Mouse (Mus musculus) MEL (cell line): ENCODE measurements at regions not wholly inside any gene's neighbourhood (a gene's known extent, or its start where the extent isn't known, plus 50 kb on each side); places are given as distances from the start of the nearest gene placed in this dataset.

ENCODE experiments used
- CHD2 ChIP-seq: IDR thresholded peaks from 2 replicates; pipeline ENCODE4 v1.6.1; 2011; ENCODE audit warnings: low read length, improper control_type of control experiment
- CTCF ChIP-seq, 3 experiments: IDR thresholded peaks in 2 of 3; conservative IDR thresholded peaks in 1 of 3; 2 replicates each; pipeline ENCODE4 v1.5.1; 2011 to 2012; ENCODE audit warnings: low read length in 3 of 3, low read depth in 2 of 3, mild to moderate bottlenecking in 2 of 3, improper control_type of control experiment in 1 of 3, inconsistent platforms in 1 of 3, mixed read lengths in 1 of 3, moderate library complexity in 1 of 3; ENCODE audit not compliant: control insufficient read depth in 1 of 3, insufficient read depth in 1 of 3, poor library complexity in 1 of 3, severe bottlenecking in 1 of 3
- E2F4 ChIP-seq: IDR thresholded peaks from 2 replicates; pipeline ENCODE4 v1.6.1; 2011; ENCODE audit warnings: low read depth, low read length, improper control_type of control experiment, borderline replicate concordance
- ELF1 ChIP-seq: IDR thresholded peaks from 2 replicates; pipeline ENCODE4 v1.6.1; 2014; ENCODE audit warnings: low read depth, mild to moderate bottlenecking, inconsistent platforms, low read length, improper control_type of control experiment, moderate library complexity
- EP300 ChIP-seq, 2 experiments: IDR thresholded peaks; 2 replicates each; pipeline ENCODE4 v1.6.1; 2011; ENCODE audit warnings: improper control_type of control experiment in 2 of 2, low read length in 2 of 2, low read depth in 1 of 2, mild to moderate bottlenecking in 1 of 2
- GATA1 ChIP-seq: IDR thresholded peaks from 2 replicates; pipeline ENCODE4 v1.6.1; 2011; ENCODE audit warnings: low read depth, low read length, improper control_type of control experiment
- MXI1 ChIP-seq: IDR thresholded peaks from 2 replicates; pipeline ENCODE4 v1.6.1; 2011; ENCODE audit warnings: mild to moderate bottlenecking, low read depth, low read length, improper control_type of control experiment
- POLR2A ChIP-seq, 2 experiments: IDR thresholded peaks; 2 replicates each; pipeline ENCODE4 v1.6.1; 2011 to 2012; ENCODE audit warnings: low read length in 2 of 2, mild to moderate bottlenecking in 2 of 2, control low read depth in 1 of 2, improper control_type of control experiment in 1 of 2, low read depth in 1 of 2, moderate library complexity in 1 of 2; ENCODE audit not compliant: control insufficient read depth in 1 of 2, insufficient read depth in 1 of 2, poor library complexity in 1 of 2
- USF2 ChIP-seq, 2 experiments: IDR thresholded peaks; 2 replicates each; pipeline ENCODE4 v1.6.1; 2011 to 2012; ENCODE audit warnings: improper control_type of control experiment in 2 of 2, low read length in 2 of 2, borderline replicate concordance in 1 of 2, inconsistent platforms in 1 of 2, low read depth in 1 of 2, mild to moderate bottlenecking in 1 of 2; ENCODE audit not compliant: insufficient read depth in 1 of 2
- ZC3H11A ChIP-seq: IDR thresholded peaks from 2 replicates; pipeline ENCODE4 v1.6.1; 2012; ENCODE audit warnings: low read depth, mild to moderate bottlenecking, inconsistent platforms, low read length, improper control_type of control experiment
- ZNF384 ChIP-seq: IDR thresholded peaks from 2 replicates; pipeline ENCODE4 v1.6.1; 2012; ENCODE audit warnings: low read depth, mild to moderate bottlenecking, inconsistent platforms, low read length, improper control_type of control experiment

GRCm38 (mm10) chr13:43954714-43955393 is 170.3 kb downstream of the Cd83 start:
- no peak for TF ChIP-seq CTCF (IDR thresholded peaks at IDR 0.05 in 2 of 3, conservative IDR thresholded peaks at IDR 0.05 in 1 of 3; ENCODE audit: control insufficient read depth in 1 of 3, insufficient read depth in 1 of 3, low read depth in 2 of 3, low read length in 3 of 3, poor library complexity in 1 of 3, severe bottlenecking in 1 of 3)
- TF ChIP-seq CHD2, result no peak
- no peak for TF ChIP-seq ZC3H11A
- TF ChIP-seq EP300 (IDR thresholded peaks at IDR 0.05; ENCODE audit: low read depth in 1 of 2, low read length in 2 of 2), result no peak
- TF ChIP-seq POLR2A (IDR thresholded peaks at IDR 0.05; ENCODE audit: control insufficient read depth in 1 of 2, insufficient read depth in 1 of 2, low read depth in 1 of 2, low read length in 2 of 2, poor library complexity in 1 of 2), result no peak
- no peak for TF ChIP-seq E2F4
- no peak for TF ChIP-seq ELF1
- TF ChIP-seq ZNF384, result no peak
- no peak for TF ChIP-seq GATA1
- TF ChIP-seq MXI1, result no peak
- no peak for TF ChIP-seq USF2 (IDR thresholded peaks at IDR 0.05; ENCODE audit: borderline replicate concordance in 1 of 2, insufficient read depth in 1 of 2, low read depth in 1 of 2, low read length in 2 of 2)
